Mouse (Mus musculus): ENCODE measurements around the gene Foxe3. TPM values are rescaled to one million over a fixed set of nuclear protein-coding genes. Genes with fewer than 3 reads are reported as not detected.
A peak's percentile ranks its signal among the peaks of the same experiment; 100 is the strongest.
"Not testable (repeated sequence)": the region's sequence is repeated elsewhere in the genome, so short reads cannot be mapped to it uniquely, and the experiment has no call there.

Gene Foxe3
- polyA plus RNA-seq (2015; fragmentation: Nextera tagmentation; extraction: Ambion mirVana), result not detected in 2 replicates

DNA sequence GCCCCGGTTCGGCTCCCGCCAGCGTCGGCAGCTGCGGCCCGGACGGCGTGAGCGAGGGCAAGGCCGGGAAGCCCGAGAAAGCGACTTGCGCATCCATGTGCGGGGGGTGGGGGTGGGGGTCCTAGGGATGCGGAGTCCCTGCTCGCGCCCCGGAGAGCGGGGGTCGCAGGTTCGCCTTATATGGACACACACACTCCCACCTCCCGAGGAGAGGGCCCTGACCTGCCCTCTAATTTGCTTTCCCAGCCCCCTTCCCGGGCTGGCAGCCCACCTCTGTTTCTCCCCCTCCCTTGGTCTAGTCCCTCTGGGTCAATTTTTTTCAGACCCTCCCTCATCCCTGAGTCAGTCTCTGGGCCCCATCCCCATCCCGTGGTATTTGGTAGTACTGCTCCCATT, at the start of gene Foxe3:
Gene Foxe3 (minus strand): TSS at position 97 of the 396 bp plus-strand sequence.
- H3K9me3 ChIP-seq (replicated peaks), result no peaks in the 10 kb centered on the region
- peaks cover 18% of the 10 kb centered on the region for H3K4me1 ChIP-seq
- peaks cover 82% of the 10 kb centered on the region for H3K27me3 ChIP-seq
- H3K4me3 ChIP-seq (replicated peaks), result peak within 1 kb of the TSS; percentile 52
- WGBS, result 1% methylated on average over 23 of the region's 25 CpGs
- no peak within 1 kb of the TSS for H3K27ac ChIP-seq
- no peaks in the 10 kb centered on the region for H3K36me3 ChIP-seq
- H3K9ac ChIP-seq, result peak within 1 kb of the TSS; percentile 48
- no peak for ATAC-seq (replicated peaks; ENCODE audit: low FRiP score)
- peak within 1 kb of the TSS; percentile 91 for H3K4me2 ChIP-seq

DNA sequence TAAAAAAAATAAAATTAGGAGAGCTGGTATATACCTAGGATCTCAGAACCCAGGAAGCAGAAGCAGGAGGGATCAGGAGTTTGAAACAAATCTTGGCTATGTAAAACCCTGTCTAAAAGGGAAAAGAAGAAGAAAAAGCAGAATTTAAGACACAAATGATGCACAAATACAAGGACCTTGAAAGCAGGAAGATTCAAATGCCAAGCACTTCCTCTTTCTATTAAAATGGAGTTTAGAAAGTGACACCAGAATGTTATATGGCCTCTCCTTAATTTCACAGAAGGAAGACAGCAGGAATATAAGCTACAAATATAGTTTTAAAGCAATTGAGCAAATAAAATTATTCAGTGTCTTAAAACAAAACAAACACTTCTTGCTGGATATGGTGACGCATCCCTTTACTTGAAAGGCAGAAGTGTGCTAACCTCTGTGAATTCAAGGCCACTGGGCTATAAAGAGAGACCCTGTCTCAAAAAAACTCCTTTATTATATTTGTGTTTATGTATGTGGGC, 47.5 kb upstream of the Foxe3 start:
- no peak overlapping the region for H3K27ac ChIP-seq
- peaks cover 9% of the 10 kb centered on the region for H3K36me3 ChIP-seq
- no peak overlapping the region for H3K4me2 ChIP-seq
- no peak overlapping the region for H3K4me3 ChIP-seq (replicated peaks)
- H3K27me3 ChIP-seq, result no peaks in the 10 kb centered on the region
- no peak overlapping the region for H3K9ac ChIP-seq
- 86% methylated on average over 1 of the region's 1 CpGs for WGBS
- no peaks in the 10 kb centered on the region for H3K9me3 ChIP-seq (replicated peaks)
- no peak for ATAC-seq (replicated peaks; ENCODE audit: low FRiP score)
- no peaks in the 10 kb centered on the region for H3K4me1 ChIP-seq

GRCm38 (mm10) chr4:114970736-114971135, 44.9 kb upstream of the Foxe3 start:
- Histone ChIP-seq H3K9ac (no peak overlapping the region), H3K36me3 (peaks cover 33% of the 10 kb centered on the region), H3K9me3 (replicated peaks) (no peaks in the 10 kb centered on the region), H3K4me3 (replicated peaks) (no peak overlapping the region), H3K27ac (no peak overlapping the region), H3K4me2 (no peak overlapping the region), H3K4me1 (no peaks in the 10 kb centered on the region), H3K27me3 (no peaks in the 10 kb centered on the region)
- no peak for ATAC-seq (replicated peaks; ENCODE audit: low FRiP score)
- 96% methylated on average over 5 of the region's 5 CpGs for WGBS

- H3K4me3 ChIP-seq (replicated peaks); H3K27me3 ChIP-seq; H3K4me1 ChIP-seq; H3K9ac ChIP-seq; ATAC-seq (replicated peaks; ENCODE audit: low FRiP score); H3K9me3 ChIP-seq (replicated peaks); H3K4me2 ChIP-seq; H3K27ac ChIP-seq: not testable (repeated sequence)
- peaks cover 48% of the 10 kb centered on the region for H3K36me3 ChIP-seq
- WGBS, result 62% methylated on average over 2 of the region's 2 CpGs
Observed at GRCm38 (mm10) chr4:114960881-114961280, 35.1 kb upstream of the Foxe3 start.

GRCm38 (mm10) chr4:114959533-114959932, 33.7 kb upstream of the Foxe3 start:
- Histone ChIP-seq H3K4me2 (no peak overlapping the region), H3K9me3 (replicated peaks) (no peaks in the 10 kb centered on the region), H3K36me3 (peaks cover 35% of the 10 kb centered on the region), H3K9ac (no peak overlapping the region), H3K27ac (no peak overlapping the region), H3K4me1 (no peaks in the 10 kb centered on the region), H3K4me3 (replicated peaks) (no peak overlapping the region), H3K27me3 (no peaks in the 10 kb centered on the region)
- WGBS, result 93% methylated on average over 2 of the region's 2 CpGs
- ATAC-seq (replicated peaks; ENCODE audit: low FRiP score), result no peak

DNA sequence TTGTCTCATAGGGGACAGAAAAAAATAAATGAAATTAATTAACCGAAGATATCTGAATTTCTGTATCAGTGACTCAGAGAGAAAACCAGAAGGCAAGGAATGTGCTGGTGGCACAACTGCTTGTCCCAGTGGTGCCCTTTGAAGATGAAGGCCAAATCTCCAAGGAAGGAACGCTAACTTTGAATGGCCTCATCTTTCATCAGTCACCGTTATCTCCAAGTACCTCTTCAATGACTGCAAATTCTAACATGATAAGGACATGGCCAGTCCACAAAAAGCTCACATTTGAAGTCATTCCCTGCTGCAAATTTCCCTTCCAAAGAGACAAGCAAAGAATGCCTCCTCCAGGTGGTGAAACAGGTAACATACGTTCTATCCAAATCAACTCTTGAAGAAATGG, 33.0 kb upstream of the Foxe3 start:
- no peak overlapping the region for H3K27ac ChIP-seq
- ATAC-seq (replicated peaks; ENCODE audit: low FRiP score), result no peak
- no peak overlapping the region for H3K9ac ChIP-seq
- no peak overlapping the region for H3K4me2 ChIP-seq
- 90% methylated on average over 4 of the region's 4 CpGs for WGBS
- H3K4me3 ChIP-seq (replicated peaks), result no peak overlapping the region
- no peaks in the 10 kb centered on the region for H3K4me1 ChIP-seq
- peaks cover 29% of the 10 kb centered on the region; the same call in 1 of the 2 replicates for H3K36me3 ChIP-seq
- no peaks in the 10 kb centered on the region for H3K9me3 ChIP-seq (replicated peaks)
- no peaks in the 10 kb centered on the region for H3K27me3 ChIP-seq

GRCm38 (mm10) chr4:114958231-114958630, 32.4 kb upstream of the Foxe3 start:
- Histone ChIP-seq H3K36me3 (peaks cover 29% of the 10 kb centered on the region; the same call in 1 of the 2 replicates), H3K4me1 (no peaks in the 10 kb centered on the region), H3K4me3 (replicated peaks) (no peak overlapping the region), H3K4me2 (no peak overlapping the region), H3K27me3 (no peaks in the 10 kb centered on the region), H3K9me3 (replicated peaks) (no peaks in the 10 kb centered on the region), H3K9ac (no peak overlapping the region), H3K27ac (no peak overlapping the region)
- 84% methylated on average over 2 of the region's 2 CpGs for WGBS
- ATAC-seq (replicated peaks; ENCODE audit: low FRiP score), result no peak

DNA sequence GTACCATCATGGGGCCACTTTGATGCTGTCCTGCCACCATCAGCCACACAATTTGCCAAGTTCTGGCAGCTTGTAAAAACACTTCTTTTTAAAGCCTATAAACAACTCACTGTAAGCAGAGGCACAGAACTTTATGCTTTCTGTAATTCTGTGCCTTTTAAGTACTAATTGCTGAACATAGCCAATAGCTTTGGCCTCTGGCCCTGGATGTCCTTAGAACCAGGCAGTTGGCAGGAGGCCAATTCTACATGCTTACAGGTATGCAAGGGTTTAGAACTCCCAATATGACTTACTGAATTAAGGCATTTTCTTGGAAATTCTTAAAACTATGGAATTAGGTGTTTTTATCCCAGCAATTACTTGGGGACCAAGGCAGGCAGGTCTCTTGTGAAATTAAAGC, 31.6 kb upstream of the Foxe3 start:
- no peak overlapping the region for H3K9ac ChIP-seq
- no peaks in the 10 kb centered on the region for H3K9me3 ChIP-seq (replicated peaks)
- H3K27me3 ChIP-seq, result no peaks in the 10 kb centered on the region
- ATAC-seq (replicated peaks; ENCODE audit: low FRiP score), result no peak
- H3K27ac ChIP-seq, result no peak overlapping the region
- H3K4me3 ChIP-seq (replicated peaks), result no peak overlapping the region
- H3K4me2 ChIP-seq, result no peak overlapping the region
- H3K36me3 ChIP-seq, result peaks cover 20% of the 10 kb centered on the region; the same call in 1 of the 2 replicates
- no peaks in the 10 kb centered on the region for H3K4me1 ChIP-seq

DNA sequence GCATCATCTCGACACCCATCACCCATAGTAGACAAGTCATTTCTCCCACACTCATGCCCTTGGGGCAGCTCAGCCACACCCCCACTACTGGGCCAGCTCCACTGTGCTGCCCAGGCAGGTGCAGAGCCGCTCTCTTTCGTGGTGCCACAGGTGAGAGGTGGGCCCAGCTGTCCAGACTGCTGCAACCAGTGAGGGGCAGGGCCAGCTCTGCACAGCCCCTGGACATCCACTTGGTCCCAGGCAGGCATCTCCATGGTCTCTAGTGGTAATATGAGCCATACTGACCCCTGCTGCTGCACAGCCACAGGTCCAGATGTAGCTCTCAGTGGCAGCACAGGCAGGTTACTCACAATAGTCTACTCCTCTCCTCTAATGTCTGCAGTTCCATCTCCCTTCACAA, 27.4 kb upstream of the Foxe3 start:
- Histone ChIP-seq H3K9ac (no peak overlapping the region), H3K4me3 (replicated peaks) (no peak overlapping the region), H3K4me2 (no peak overlapping the region), H3K9me3 (replicated peaks) (no peaks in the 10 kb centered on the region), H3K4me1 (no peaks in the 10 kb centered on the region), H3K36me3 (no peaks in the 10 kb centered on the region), H3K27me3 (peaks cover 12% of the 10 kb centered on the region; the same call in 1 of the 2 replicates), H3K27ac (no peak overlapping the region)
- 86% methylated on average over 3 of the region's 3 CpGs for WGBS
- ATAC-seq (replicated peaks; ENCODE audit: low FRiP score), result 0 out of 2 replicates have a peak, but pooled peaks have one; percentile 29

DNA sequence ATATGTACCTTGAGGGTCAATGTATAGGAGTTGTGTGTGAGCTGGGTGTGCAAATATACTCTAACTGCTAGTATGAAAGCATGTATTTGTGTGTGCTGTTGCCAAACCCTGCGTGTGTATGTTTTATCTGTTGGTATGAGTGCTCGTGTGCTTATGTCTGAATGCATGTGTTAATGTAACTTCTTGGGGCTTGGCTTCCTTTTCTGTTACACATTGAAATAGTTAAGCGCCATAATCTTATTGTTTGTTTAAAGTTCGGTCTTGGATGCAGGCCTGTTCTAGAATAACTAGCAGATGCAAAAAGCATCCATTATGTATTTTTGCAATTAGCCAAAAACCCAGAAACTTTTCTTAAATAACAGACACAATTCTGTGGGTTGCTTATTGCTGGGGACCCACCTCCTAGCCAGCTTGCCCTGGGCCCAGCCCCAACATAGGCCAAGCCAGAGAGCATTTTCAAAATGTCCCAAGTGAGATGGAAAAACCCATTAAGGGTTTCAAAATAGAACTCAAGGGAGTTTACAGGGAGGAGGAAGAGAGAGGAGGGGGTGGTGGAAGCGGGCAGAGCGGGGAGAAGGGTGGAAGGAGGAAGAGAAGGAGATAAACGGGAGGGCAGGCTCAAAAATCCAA, 22.2 kb upstream of the Foxe3 start:
- no peak for ATAC-seq (replicated peaks; ENCODE audit: low FRiP score)
- H3K4me1 ChIP-seq, result no peaks in the 10 kb centered on the region
- no peak overlapping the region for H3K9ac ChIP-seq
- H3K9me3 ChIP-seq (replicated peaks), result no peaks in the 10 kb centered on the region
- peaks cover 39% of the 10 kb centered on the region for H3K27me3 ChIP-seq
- H3K27ac ChIP-seq, result no peak overlapping the region
- H3K4me3 ChIP-seq (replicated peaks), result no peak overlapping the region
- WGBS, result 73% methylated on average over 7 of the region's 7 CpGs
- no peaks in the 10 kb centered on the region for H3K36me3 ChIP-seq
- no peak overlapping the region for H3K4me2 ChIP-seq

DNA sequence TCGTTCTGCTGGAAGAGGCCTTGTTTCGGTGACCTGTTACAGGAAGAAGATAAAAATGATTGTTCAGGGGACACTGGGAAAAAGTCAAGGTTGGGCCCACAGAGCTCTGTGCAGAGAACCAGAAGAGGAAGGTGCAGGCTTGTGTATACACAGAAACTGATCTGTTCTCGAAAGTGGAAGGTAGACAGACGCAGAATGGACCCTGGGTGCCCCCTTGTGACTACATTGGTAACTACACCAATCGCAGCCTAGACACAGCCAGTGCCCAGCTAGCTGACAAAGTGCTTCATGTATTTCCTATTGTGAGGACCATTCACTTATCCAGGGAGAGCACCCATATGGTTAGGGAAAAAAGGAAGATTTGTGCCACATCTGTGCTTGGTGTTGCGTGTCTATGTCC, 21.6 kb upstream of the Foxe3 start:
- peaks cover 39% of the 10 kb centered on the region for H3K27me3 ChIP-seq
- H3K27ac ChIP-seq, result no peak overlapping the region
- H3K4me3 ChIP-seq (replicated peaks), result no peak overlapping the region
- ATAC-seq (replicated peaks; ENCODE audit: low FRiP score), result peak; percentile 85
- 24% methylated on average over 6 of the region's 6 CpGs for WGBS
- no peak overlapping the region for H3K9ac ChIP-seq
- no peaks in the 10 kb centered on the region for H3K9me3 ChIP-seq (replicated peaks)
- no peaks in the 10 kb centered on the region for H3K36me3 ChIP-seq
- H3K4me2 ChIP-seq, result no peak overlapping the region
- H3K4me1 ChIP-seq, result peaks cover 4% of the 10 kb centered on the region

DNA sequence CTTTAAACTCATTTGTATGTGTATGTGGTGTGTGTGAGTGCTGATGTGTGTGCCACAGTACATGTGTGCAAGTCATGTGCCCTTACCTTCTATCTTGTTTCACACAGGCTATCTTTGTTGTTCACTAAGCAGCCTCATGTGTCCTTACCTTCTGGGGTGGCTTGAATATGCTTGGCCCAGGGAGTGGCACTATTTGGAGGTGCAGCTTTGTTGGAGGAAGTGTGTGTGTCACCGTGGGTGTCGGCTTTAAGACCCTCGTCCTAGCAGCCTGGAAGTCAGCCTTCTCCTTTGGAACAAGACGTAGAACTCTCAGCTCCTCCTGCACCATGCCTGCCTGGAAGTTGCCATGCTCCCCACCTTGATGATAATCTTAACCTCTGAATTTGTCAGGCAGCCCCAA, 20.6 kb upstream of the Foxe3 start:
- peaks cover 12% of the 10 kb centered on the region for H3K4me1 ChIP-seq
- peaks cover 39% of the 10 kb centered on the region for H3K27me3 ChIP-seq
- ATAC-seq (replicated peaks; ENCODE audit: low FRiP score), result no peak
- H3K9me3 ChIP-seq (replicated peaks), result no peaks in the 10 kb centered on the region
- no peak overlapping the region for H3K27ac ChIP-seq
- no peaks in the 10 kb centered on the region for H3K36me3 ChIP-seq
- H3K4me2 ChIP-seq, result no peak overlapping the region
- WGBS, result 79% methylated on average over 4 of the region's 4 CpGs
- no peak overlapping the region for H3K4me3 ChIP-seq (replicated peaks)
- no peak overlapping the region for H3K9ac ChIP-seq

- WGBS, result 36% methylated on average over 5 of the region's 5 CpGs
- Histone ChIP-seq H3K27me3 (peaks cover 39% of the 10 kb centered on the region), H3K4me1 (peaks cover 12% of the 10 kb centered on the region), H3K36me3 (no peaks in the 10 kb centered on the region), H3K27ac (no peak overlapping the region), H3K9ac (no peak overlapping the region), H3K4me2 (no peak overlapping the region), H3K4me3 (replicated peaks) (no peak overlapping the region), H3K9me3 (replicated peaks) (no peaks in the 10 kb centered on the region)
- ATAC-seq (replicated peaks; ENCODE audit: low FRiP score), result no peak
Observed at GRCm38 (mm10) chr4:114945021-114945420, 19.2 kb upstream of the Foxe3 start.

All from kidney, embryonic 15.5 days (tissue).